Mouse (Mus musculus): ENCODE results near the gene Parm1. TPM values are rescaled to one million over a fixed set of nuclear protein-coding genes. Genes with fewer than 3 reads are reported as not detected.

The Parm1 gene
- polyA plus RNA-seq, 1 experiment from 2014 or later, result 3.2 TPM

DNA sequence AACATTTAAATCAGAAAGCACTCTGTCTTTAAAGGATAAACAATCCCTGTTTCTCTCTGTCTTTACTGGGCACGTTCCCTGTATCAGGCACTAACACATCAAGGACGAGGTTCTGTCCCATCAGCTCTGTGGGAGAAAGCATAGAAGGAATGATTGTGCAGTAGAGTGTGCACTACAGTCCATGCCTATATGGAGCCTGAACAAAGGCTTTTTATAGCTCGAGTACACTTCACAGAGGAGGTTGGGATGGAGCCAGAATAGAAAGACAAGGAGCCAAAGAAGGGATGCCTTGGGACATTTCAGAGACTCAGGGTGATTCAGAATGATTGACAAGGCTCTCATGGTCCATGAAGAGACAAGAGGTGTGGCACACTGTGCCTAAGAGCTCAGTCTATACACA, 68.8 kb downstream of the Parm1 start:
- Histone ChIP-seq H3K4me2 (no peak overlapping the region), H3K4me1 (peaks cover 4% of the 10 kb centered on the region; the same call in 1 of the 2 replicates), H3K9ac (no peak overlapping the region), H3K27me3 (no peaks in the 10 kb centered on the region), H3K9me3 (replicated peaks) (no peaks in the 10 kb centered on the region), H3K27ac (no peak overlapping the region), H3K36me3 (ENCODE audit: poor library complexity, severe bottlenecking) (no peaks in the 10 kb centered on the region), H3K4me3 (no peak overlapping the region)
- ATAC-seq, result peak; percentile 67
- WGBS, result 20% methylated on average over 3 of the region's 3 CpGs

- Histone ChIP-seq H3K9ac (no peak overlapping the region), H3K27ac (no peak overlapping the region), H3K4me2 (no peak overlapping the region), H3K4me1 (no peaks in the 10 kb centered on the region), H3K27me3 (no peaks in the 10 kb centered on the region), H3K9me3 (replicated peaks) (no peaks in the 10 kb centered on the region), H3K4me3 (no peak overlapping the region), H3K36me3 (ENCODE audit: poor library complexity, severe bottlenecking) (no peaks in the 10 kb centered on the region)
- no peak for ATAC-seq
- WGBS, result 96% methylated on average over 5 of the region's 5 CpGs
These were observed 76.7 kb downstream of the Parm1 start for GRCm38 (mm10) chr5:91594083-91594482.

DNA sequence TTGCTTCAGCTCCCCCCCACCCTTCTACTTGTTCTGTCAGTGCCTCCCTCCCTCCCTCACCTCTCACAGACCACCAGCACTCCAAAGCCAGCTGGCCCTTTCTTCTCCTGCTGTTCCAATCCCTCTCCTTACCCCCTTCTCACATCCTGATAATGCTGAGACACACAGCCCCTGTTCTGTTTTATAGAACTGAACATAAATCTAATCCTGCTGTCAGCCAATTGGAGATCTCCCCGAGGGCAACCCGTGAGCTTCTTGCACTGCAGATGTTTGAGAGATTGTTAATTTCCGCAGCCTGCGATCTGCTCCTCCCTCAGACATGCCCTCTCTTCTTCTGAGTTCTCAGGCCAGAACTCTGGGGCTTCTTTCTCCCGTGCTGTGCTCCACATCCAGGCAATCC, 79.8 kb downstream of the Parm1 start:
- peak; percentile 26; the same call in 1 of the 2 replicates for ATAC-seq
- 70% methylated on average over 5 of the region's 5 CpGs for WGBS
- Histone ChIP-seq H3K4me2 (no peak overlapping the region), H3K9ac (no peak overlapping the region), H3K27ac (no peak overlapping the region), H3K36me3 (ENCODE audit: poor library complexity, severe bottlenecking) (no peaks in the 10 kb centered on the region), H3K4me3 (no peak overlapping the region), H3K27me3 (no peaks in the 10 kb centered on the region), H3K9me3 (replicated peaks) (no peaks in the 10 kb centered on the region), H3K4me1 (no peaks in the 10 kb centered on the region)

DNA sequence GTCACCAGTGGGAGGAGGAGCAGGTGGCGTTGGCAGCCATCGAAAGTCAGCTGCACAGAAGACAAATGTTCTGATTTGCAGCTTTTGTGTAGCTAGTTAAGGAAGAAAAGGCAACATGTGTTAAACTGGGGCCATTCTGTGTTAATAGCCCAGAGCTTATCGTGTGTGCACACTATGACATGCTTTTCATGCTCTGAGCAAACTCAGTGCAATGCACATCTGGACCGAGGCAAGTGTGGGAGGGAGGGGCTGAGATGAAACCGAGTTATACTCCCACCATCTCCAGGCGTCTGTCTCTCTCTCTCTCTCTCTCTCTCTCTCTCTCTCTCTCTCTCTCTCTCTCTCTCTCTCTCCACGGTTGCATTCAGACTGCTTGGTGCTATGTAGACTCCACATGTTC, 82.4 kb downstream of the Parm1 start:
- WGBS, result 72% methylated on average over 6 of the region's 7 CpGs
- no peak overlapping the region for H3K4me3 ChIP-seq
- peak; percentile 41; the same call in 1 of the 2 replicates for ATAC-seq

DNA sequence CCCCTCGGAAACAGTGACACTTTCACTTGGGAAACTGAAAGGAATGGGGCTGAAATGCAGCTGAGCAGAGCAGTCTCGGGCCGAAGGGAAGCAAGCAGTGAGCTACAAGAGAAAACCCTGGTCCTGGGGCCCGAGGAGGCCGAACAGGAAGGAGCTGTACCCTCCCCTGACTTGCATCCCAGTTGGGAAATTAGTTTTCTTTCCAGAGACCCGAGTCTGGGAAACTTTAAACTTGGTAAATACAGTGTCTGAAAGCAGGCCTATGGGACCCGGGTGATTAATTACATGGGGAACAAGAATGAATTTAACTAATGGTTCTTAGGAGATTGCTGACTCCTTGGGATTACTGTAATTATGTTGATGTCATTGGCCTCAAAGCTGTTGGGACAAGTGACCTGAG, 85.9 kb downstream of the Parm1 start:
- H3K9ac ChIP-seq, result no peak overlapping the region
- no peaks in the 10 kb centered on the region for H3K4me1 ChIP-seq
- no peak overlapping the region for H3K4me3 ChIP-seq
- no peaks in the 10 kb centered on the region for H3K9me3 ChIP-seq (replicated peaks)
- no peak overlapping the region for H3K27ac ChIP-seq
- 67% methylated on average over 7 of the region's 7 CpGs for WGBS
- no peaks in the 10 kb centered on the region for H3K36me3 ChIP-seq (ENCODE audit: poor library complexity, severe bottlenecking)
- no peak overlapping the region for H3K4me2 ChIP-seq
- ATAC-seq, result no peak
- no peaks in the 10 kb centered on the region for H3K27me3 ChIP-seq

More for the DNA sequence above, 82.4 kb downstream of the Parm1 start:
- no peaks in the 10 kb centered on the region for H3K9me3 ChIP-seq (replicated peaks)
- no peak overlapping the region for H3K9ac ChIP-seq
- H3K4me2 ChIP-seq, result no peak overlapping the region
- no peaks in the 10 kb centered on the region for H3K36me3 ChIP-seq (ENCODE audit: poor library complexity, severe bottlenecking)
- H3K27me3 ChIP-seq, result no peaks in the 10 kb centered on the region
- H3K4me1 ChIP-seq, result no peaks in the 10 kb centered on the region
- H3K27ac ChIP-seq, result no peak overlapping the region

DNA sequence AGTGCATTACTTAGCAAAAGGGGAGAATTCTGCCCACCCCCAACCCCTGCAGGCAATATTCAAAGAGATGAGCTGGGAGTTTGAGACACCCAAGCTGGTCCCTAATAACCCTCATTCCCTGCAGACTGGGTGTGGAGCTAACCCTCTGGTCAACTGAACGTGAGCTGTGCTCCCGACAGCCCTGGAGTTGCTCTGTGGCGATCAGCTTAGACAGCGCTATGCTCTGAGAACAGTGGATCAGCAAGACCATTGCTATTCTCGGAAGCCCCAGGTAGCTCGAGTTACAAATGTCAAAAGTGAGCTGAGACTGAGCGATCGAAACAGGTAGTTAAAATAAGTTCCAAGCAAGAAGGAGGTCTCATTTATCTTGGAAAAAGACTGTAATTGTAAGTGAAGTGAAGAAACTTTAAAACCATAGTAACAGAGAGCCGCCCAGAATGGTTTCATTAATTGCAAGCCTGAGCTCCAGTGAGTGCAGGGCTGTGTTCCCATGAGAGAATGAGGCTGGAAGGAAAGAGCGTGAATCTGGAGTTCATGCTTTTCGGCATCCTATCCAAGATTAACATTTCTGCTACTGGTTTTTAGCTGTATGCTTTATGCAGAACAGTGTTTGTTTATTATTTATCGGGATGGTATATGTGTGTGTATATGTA, 86.5 kb downstream of the Parm1 start:
- H3K4me3 ChIP-seq, result no peak overlapping the region
- H3K9me3 ChIP-seq (replicated peaks), result no peaks in the 10 kb centered on the region
- H3K4me1 ChIP-seq, result no peaks in the 10 kb centered on the region
- H3K9ac ChIP-seq, result no peak overlapping the region
- no peaks in the 10 kb centered on the region for H3K27me3 ChIP-seq
- WGBS, result 66% methylated on average over 12 of the region's 12 CpGs
- H3K27ac ChIP-seq, result no peak overlapping the region
- H3K36me3 ChIP-seq (ENCODE audit: poor library complexity, severe bottlenecking), result no peaks in the 10 kb centered on the region
- no peak for ATAC-seq
- no peak overlapping the region for H3K4me2 ChIP-seq

DNA sequence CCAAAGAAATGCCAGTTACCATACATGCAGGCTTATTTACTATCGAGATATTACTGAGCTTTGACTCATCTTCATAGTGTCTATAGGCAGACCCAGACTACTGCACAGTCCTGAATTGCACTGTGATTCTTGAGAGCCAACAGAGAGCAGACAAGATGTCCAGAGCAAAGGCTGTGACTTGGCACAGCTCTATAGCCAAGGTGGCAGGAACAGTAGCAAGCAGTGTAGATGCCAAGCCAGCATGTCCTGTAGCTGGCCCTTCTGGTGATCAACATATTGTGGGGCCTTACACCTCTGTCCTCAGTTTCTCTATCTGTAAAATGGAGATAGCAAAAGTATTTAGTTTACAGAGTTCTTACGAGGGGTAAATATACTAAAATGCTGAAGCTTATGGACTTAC, 89.8 kb downstream of the Parm1 start:
- Histone ChIP-seq H3K4me2 (no peak overlapping the region), H3K4me3 (no peak overlapping the region), H3K9ac (no peak overlapping the region), H3K9me3 (replicated peaks) (no peaks in the 10 kb centered on the region), H3K4me1 (no peaks in the 10 kb centered on the region), H3K36me3 (ENCODE audit: poor library complexity, severe bottlenecking) (no peaks in the 10 kb centered on the region), H3K27me3 (no peaks in the 10 kb centered on the region), H3K27ac (no peak overlapping the region)
- WGBS, result 92% methylated on average over 2 of the region's 2 CpGs
- no peak for ATAC-seq

- Histone ChIP-seq H3K9me3 (replicated peaks) (no peaks in the 10 kb centered on the region), H3K27me3 (no peaks in the 10 kb centered on the region), H3K4me2 (no peak overlapping the region), H3K4me3 (no peak overlapping the region), H3K9ac (no peak overlapping the region), H3K36me3 (ENCODE audit: poor library complexity, severe bottlenecking) (no peaks in the 10 kb centered on the region), H3K4me1 (no peaks in the 10 kb centered on the region), H3K27ac (no peak overlapping the region)
- ATAC-seq, result no peak
- WGBS, result 88% methylated on average over 7 of the region's 7 CpGs
These were observed 90.4 kb downstream of the Parm1 start for GRCm38 (mm10) chr5:91607841-91608240.

DNA sequence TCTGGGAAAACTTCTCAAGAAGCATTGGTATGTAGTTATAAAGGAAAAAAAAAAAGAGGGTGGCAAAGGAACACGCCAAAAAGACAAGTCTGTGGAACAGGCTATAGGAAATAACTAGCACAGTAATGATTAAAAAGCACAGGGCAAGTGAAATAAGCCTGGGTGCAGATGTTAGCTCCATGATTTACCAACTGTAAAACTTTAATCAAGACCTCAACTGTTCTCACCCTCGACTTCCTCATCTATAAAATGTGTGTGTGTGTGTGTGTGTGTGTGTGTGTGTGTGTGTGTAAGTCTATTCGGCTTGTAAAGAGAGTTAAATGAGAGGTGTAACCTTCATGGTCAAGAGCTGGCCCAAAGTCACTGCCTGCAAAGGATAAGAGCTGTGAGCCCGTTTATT, 91.6 kb downstream of the Parm1 start:
- Histone ChIP-seq H3K9me3 (replicated peaks) (no peaks in the 10 kb centered on the region), H3K4me1 (no peaks in the 10 kb centered on the region), H3K9ac (no peak overlapping the region), H3K27ac (no peak overlapping the region), H3K27me3 (no peaks in the 10 kb centered on the region), H3K4me2 (no peak overlapping the region), H3K4me3 (no peak overlapping the region), H3K36me3 (ENCODE audit: poor library complexity, severe bottlenecking) (no peaks in the 10 kb centered on the region)
- no peak for ATAC-seq
- 83% methylated on average over 4 of the region's 4 CpGs for WGBS

GRCm38 (mm10) chr5:91609511-91610300, 92.3 kb downstream of the Parm1 start:
- Histone ChIP-seq H3K36me3 (ENCODE audit: poor library complexity, severe bottlenecking) (no peaks in the 10 kb centered on the region), H3K4me3 (no peak overlapping the region), H3K9me3 (replicated peaks) (no peaks in the 10 kb centered on the region), H3K27me3 (no peaks in the 10 kb centered on the region), H3K4me2 (no peak overlapping the region), H3K27ac (no peak overlapping the region), H3K9ac (no peak overlapping the region), H3K4me1 (no peaks in the 10 kb centered on the region)
- WGBS, result 77% methylated on average over 3 of the region's 3 CpGs
- ATAC-seq, result no peak

DNA sequence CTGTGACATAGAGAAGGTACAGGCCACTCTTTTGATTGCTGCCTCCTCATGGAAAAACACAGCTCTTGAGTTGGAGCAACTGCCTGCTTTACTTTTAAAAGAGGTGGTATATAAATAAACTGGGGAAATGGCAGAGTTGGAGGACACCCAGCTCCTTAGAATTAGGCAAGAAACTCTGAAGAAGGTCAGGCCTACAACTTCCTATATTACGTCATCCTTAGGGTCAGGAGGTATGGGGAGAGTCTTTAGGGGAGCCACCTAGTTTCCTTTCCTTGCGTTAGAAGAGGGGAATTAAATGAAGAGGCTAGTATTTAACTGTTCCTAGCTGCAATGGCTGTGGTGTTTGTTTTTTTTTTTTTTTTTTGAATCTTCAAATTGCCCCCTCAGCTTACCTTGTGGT, 93.1 kb downstream of the Parm1 start:
- no peak overlapping the region for H3K4me2 ChIP-seq
- no peak for ATAC-seq
- no peaks in the 10 kb centered on the region for H3K27me3 ChIP-seq
- H3K27ac ChIP-seq, result no peak overlapping the region
- 88% methylated on average over 2 of the region's 2 CpGs for WGBS
- H3K4me1 ChIP-seq, result no peaks in the 10 kb centered on the region
- no peaks in the 10 kb centered on the region for H3K9me3 ChIP-seq (replicated peaks)
- H3K36me3 ChIP-seq (ENCODE audit: poor library complexity, severe bottlenecking), result no peaks in the 10 kb centered on the region
- H3K4me3 ChIP-seq, result no peak overlapping the region
- no peak overlapping the region for H3K9ac ChIP-seq

DNA sequence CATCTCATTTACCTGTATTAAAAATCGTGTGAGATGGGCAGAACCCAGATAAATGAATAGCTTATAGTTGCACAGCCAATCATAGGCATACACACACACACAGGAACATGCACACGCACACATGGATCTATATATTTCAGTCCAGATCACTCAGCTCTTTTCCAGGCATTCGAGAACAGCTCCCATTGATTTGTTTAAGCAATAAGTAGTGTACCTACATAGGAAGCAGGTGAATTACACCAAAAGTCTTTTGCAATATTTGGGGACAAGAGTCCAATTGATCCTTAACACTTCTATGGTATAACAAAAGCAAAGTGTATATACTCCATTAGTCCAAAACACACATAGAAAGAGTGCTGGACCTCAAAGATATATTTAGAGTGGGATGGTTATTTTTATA, 94.2 kb downstream of the Parm1 start:
- Histone ChIP-seq H3K9me3 (replicated peaks) (no peaks in the 10 kb centered on the region), H3K27me3 (no peaks in the 10 kb centered on the region), H3K4me3 (no peak overlapping the region), H3K4me1 (no peaks in the 10 kb centered on the region), H3K9ac (no peak overlapping the region), H3K27ac (no peak overlapping the region), H3K4me2 (no peak overlapping the region), H3K36me3 (ENCODE audit: poor library complexity, severe bottlenecking) (no peaks in the 10 kb centered on the region)
- no peak for ATAC-seq
- WGBS, result 88% methylated on average over 3 of the region's 3 CpGs

Data from forebrain, embryonic 13.5 days (tissue).